Mouse (Mus musculus): ENCODE measurements at regions not wholly inside any gene's neighbourhood (a gene's known extent, or its start where the extent isn't known, plus 50 kb on each side); places are given as distances from the start of the nearest gene placed in this dataset.
"Not testable (repeated sequence)": the region's sequence is repeated elsewhere in the genome, so short reads cannot be mapped to it uniquely, and the experiment has no call there.

DNA sequence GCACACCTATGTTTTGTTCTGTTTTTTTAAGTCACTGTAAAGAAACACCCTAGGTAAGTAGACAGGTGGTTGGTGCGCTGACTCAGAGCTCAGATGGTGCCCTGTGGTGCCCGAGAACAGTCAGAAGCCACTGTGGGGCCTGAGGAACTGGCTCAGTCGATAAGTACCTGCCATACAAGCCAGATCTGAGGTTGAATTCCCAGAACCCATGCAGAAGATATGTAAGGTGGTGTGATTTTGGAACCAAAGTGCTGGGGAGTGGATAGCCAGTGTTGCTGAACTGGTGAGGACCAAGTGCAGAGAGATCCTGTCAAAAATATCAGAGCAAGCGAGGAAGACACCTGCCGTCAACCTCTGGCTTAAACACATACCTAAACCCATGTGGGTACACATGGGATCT lies 65.4 kb downstream of the Chst1 start:
- H3K4me3 ChIP-seq: no peak overlapping the region
- no peaks in the 10 kb centered on the region for H3K4me1 ChIP-seq
- no peak overlapping the region for H3K27ac ChIP-seq
- no peak overlapping the region for H3K4me2 ChIP-seq (replicated peaks)
- H3K36me3 ChIP-seq: no peaks in the 10 kb centered on the region
- H3K27me3 ChIP-seq: no peaks in the 10 kb centered on the region
- no peaks in the 10 kb centered on the region for H3K9me3 ChIP-seq
- no peak overlapping the region for H3K9ac ChIP-seq
- no peak for ATAC-seq (ENCODE audit: low FRiP score, low read depth)
- WGBS: 77% methylated on average over 5 of the region's 5 CpGs

DNA sequence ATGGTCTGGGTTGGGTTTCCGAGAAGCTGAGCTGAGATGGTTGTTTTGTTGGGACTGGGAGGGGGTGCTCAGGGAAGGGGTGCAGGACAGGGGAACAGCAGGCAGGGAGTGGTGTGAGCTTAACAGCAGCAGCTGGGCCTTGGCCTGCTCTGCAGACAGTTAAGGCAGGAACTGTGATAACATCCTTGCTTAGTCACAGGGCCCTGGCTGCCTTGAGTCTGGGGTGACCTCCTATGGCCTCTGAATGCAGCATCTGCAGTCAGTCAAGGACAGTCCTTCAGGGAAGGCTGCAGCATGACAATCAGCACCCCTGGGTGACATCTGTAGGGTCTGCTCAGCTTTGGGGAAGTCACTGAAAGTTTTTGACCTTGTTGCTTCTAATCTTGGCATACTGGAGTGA lies 67.7 kb downstream of the Chst1 start:
- ATAC-seq (ENCODE audit: low FRiP score, low read depth): no peak
- Histone ChIP-seq H3K9ac (no peak overlapping the region), H3K4me3 (no peak overlapping the region), H3K36me3 (no peaks in the 10 kb centered on the region), H3K4me1 (no peaks in the 10 kb centered on the region), H3K4me2 (replicated peaks) (no peak overlapping the region), H3K9me3 (no peaks in the 10 kb centered on the region), H3K27me3 (no peaks in the 10 kb centered on the region), H3K27ac (no peak overlapping the region)
- WGBS: 65% methylated on average over 1 of the region's 1 CpGs

DNA sequence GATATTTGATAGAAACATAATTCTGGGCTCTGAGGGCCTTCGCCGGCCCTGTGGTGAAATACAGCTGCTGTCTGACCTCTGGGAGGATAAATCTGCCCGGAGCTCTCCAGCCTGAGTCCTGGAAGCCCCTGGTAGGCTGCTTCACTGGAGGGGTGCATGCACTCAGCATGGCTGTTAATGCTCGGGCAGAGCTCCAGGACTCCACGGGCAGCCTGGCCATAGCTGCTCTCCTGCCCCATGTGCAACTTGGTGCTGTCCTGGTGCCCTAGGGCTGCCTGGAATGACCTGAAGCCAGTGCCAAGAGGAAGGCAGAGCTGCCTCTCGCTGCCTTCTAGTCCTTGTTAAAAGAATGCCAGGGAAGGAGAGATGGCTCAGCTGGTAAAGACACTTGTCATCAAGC lies 68.2 kb downstream of the Chst1 start:
- no peak overlapping the region for H3K27ac ChIP-seq
- H3K4me2 ChIP-seq (replicated peaks): no peak overlapping the region
- no peaks in the 10 kb centered on the region for H3K27me3 ChIP-seq
- H3K36me3 ChIP-seq: no peaks in the 10 kb centered on the region
- 54% methylated on average over 6 of the region's 6 CpGs for WGBS
- no peaks in the 10 kb centered on the region for H3K9me3 ChIP-seq
- no peak overlapping the region for H3K9ac ChIP-seq
- no peak for ATAC-seq (ENCODE audit: low FRiP score, low read depth)
- no peaks in the 10 kb centered on the region for H3K4me1 ChIP-seq
- H3K4me3 ChIP-seq: no peak overlapping the region

DNA sequence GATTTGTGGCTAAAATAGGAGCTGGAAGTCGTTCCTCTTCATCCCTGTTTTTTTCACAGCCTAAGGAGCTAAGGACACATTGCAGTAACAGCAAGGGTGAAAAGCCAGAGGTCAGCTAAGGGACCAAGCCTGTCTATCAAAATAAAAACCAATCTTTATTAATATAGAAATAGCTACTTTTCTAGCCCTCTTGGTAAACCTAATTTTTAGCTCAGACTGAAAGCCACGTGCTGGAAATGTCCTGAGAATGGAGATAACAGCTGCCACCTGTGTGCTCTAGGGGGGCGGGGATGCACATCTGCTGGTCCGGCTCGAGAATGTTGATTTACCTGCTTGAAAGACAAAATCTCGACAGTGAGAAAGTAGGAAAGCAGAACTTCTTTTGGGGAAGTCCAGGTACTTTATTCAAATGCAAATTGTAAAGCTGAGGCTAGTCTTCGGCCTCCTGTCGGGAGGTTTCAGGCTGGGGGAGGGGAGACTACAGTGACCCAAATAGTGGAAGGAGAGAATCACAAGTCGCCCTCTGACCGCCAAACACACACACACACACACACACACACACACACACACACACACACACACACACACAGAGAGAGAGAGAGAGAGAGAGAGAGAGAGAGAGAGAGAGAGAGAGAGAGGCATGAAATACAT lies 70.0 kb downstream of the Chst1 start:
- H3K36me3 ChIP-seq; H3K9me3 ChIP-seq; H3K4me3 ChIP-seq; H3K4me1 ChIP-seq; ATAC-seq (ENCODE audit: low FRiP score, low read depth); H3K27ac ChIP-seq; H3K9ac ChIP-seq; H3K27me3 ChIP-seq; H3K4me2 ChIP-seq (replicated peaks): not testable (repeated sequence)
- WGBS: 34% methylated on average over 10 of the region's 10 CpGs

DNA sequence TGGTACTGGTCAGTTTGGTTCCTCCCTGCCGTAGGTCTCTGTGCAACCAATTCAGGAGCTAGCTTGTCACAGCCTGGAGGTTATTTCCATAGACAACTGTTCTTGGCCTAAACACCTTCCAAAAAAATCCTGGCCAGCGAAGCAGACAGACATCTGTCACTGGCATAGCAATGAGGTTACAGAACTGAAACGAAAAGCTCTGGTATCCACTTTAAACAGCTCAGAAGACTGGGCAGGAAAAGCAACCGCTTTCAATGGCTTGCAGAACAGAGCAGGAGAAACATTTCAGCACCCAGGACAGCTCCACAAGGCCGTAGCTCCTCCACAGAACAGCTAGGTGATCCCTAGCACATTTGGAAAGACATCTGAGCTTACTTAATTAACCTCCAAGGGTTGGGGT lies 72.1 kb downstream of the Chst1 start:
- H3K4me2 ChIP-seq (replicated peaks): no peak overlapping the region
- no peak for ATAC-seq (ENCODE audit: low FRiP score, low read depth)
- 31% methylated on average over 5 of the region's 5 CpGs for WGBS
- H3K27ac ChIP-seq: no peak overlapping the region
- no peaks in the 10 kb centered on the region for H3K36me3 ChIP-seq
- no peak overlapping the region for H3K4me3 ChIP-seq
- H3K9ac ChIP-seq: no peak overlapping the region
- no peaks in the 10 kb centered on the region for H3K9me3 ChIP-seq
- no peaks in the 10 kb centered on the region for H3K4me1 ChIP-seq
- H3K27me3 ChIP-seq: no peaks in the 10 kb centered on the region

DNA sequence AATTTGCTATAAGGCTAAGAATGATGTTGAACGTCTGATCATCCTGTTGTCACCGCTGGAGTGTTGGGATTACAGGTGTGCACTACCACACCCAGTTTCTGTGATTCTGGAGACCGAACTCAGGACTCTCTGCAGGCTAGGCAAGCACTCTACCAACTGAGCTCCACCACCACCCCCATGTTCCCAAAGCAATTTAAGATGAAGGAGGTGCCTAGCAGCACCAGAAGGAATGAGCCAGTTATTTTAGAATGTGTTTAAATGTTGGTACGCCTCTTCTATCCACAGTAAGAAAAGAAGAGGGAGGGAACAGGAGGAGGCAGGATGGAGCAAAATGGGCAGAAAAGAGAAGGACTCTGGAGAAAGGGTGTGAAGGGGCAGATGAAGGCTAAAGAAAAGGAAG lies 72.6 kb downstream of the Chst1 start:
- H3K27me3 ChIP-seq: no peaks in the 10 kb centered on the region
- H3K4me3 ChIP-seq: no peak overlapping the region
- no peaks in the 10 kb centered on the region for H3K9me3 ChIP-seq
- no peaks in the 10 kb centered on the region for H3K4me1 ChIP-seq
- no peak overlapping the region for H3K4me2 ChIP-seq (replicated peaks)
- no peak overlapping the region for H3K9ac ChIP-seq
- H3K27ac ChIP-seq: no peak overlapping the region
- no peaks in the 10 kb centered on the region for H3K36me3 ChIP-seq
- 71% methylated on average over 4 of the region's 4 CpGs for WGBS
- no peak for ATAC-seq (ENCODE audit: low FRiP score, low read depth)

DNA sequence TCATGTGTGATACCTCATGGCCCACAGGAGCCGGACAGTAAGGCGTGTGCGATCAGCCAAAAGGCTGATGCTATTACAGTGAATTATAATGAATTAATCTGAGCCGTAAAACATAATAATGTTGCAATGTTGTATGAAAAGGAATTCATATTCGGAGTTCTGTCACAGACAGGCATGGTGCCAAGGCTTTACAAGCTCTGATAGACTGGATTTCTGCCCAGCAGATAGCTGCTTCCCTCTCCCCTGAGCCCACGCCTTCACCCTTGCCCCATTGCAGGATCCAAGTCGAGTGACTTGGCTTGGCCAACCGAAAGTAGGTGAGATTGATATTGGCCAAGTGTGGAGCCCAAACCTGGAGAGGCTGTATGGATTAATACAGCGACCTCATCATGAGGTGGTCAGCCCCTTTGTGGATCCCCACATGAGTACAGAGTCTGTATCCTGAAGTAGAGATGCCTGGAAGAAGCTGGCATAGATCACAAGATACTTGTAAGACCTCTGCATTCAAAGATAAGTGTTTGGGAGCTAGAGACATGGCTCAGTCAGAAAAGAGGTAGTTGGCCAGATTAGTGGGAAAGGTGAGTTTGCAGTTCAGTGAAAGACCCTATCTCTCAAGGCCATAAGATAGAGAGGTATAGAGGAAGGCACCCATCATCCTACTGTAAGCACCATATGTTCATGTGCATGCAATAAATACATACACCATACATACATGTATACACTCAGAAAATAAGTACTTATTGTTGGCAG lies 73.7 kb downstream of the Chst1 start:
- Histone ChIP-seq H3K4me2 (replicated peaks) (no peak overlapping the region), H3K27ac (no peak overlapping the region), H3K9me3 (no peaks in the 10 kb centered on the region), H3K9ac (no peak overlapping the region), H3K36me3 (no peaks in the 10 kb centered on the region), H3K27me3 (no peaks in the 10 kb centered on the region), H3K4me1 (no peaks in the 10 kb centered on the region), H3K4me3 (no peak overlapping the region)
- WGBS: 82% methylated on average over 9 of the region's 9 CpGs
- no peak for ATAC-seq (ENCODE audit: low FRiP score, low read depth)

DNA sequence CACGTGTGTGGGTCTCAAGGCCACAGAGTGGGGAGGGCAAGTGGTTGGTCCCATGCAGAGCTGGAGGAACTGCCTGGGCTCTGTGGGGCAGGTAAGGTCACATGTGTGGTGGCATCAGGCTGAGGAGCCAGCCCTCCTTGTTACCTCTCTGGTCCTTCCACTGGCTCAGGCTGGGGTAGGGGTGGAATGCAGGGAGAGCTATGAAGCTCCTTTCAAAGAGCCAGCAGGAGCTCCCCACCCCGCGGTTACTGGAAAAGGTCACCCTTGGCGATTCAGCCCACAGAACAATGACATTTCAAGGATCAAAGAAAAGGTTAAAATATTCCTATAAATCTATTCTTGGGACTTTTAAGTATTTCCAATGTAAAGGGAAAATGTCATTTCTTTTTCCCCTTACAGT lies 74.4 kb downstream of the Chst1 start:
- Histone ChIP-seq H3K4me1 (no peaks in the 10 kb centered on the region), H3K36me3 (no peaks in the 10 kb centered on the region), H3K9ac (no peak overlapping the region), H3K4me2 (replicated peaks) (no peak overlapping the region), H3K27me3 (no peaks in the 10 kb centered on the region), H3K27ac (no peak overlapping the region), H3K9me3 (no peaks in the 10 kb centered on the region), H3K4me3 (no peak overlapping the region)
- WGBS: 22% methylated on average over 4 of the region's 4 CpGs
- no peak for ATAC-seq (ENCODE audit: low FRiP score, low read depth)

DNA sequence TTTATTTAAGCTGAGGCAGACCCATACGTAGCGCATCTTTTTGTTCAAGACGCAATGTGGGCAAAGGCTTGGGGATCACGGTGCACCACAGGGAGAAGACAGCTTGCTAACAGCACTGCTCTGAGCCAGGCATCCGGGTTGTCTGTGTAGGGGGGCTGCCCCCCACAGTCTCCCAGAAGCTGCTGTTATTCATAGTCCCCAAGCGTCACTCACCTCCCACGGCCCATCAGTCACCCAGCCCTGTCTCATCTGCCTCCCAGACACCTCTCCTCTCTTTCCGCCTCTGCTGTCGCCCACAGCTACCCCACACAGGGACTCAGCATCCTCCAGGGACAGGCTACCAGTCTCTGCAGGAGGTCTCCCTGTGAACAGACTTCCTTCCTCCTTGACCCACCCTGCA lies 75.7 kb downstream of the Chst1 start:
- Histone ChIP-seq H3K4me1 (no peaks in the 10 kb centered on the region), H3K4me3 (no peak overlapping the region), H3K9me3 (no peaks in the 10 kb centered on the region), H3K27me3 (no peaks in the 10 kb centered on the region), H3K9ac (no peak overlapping the region), H3K36me3 (no peaks in the 10 kb centered on the region), H3K4me2 (replicated peaks) (no peak overlapping the region), H3K27ac (no peak overlapping the region)
- no peak for ATAC-seq (ENCODE audit: low FRiP score, low read depth)
- 54% methylated on average over 9 of the region's 9 CpGs for WGBS

DNA sequence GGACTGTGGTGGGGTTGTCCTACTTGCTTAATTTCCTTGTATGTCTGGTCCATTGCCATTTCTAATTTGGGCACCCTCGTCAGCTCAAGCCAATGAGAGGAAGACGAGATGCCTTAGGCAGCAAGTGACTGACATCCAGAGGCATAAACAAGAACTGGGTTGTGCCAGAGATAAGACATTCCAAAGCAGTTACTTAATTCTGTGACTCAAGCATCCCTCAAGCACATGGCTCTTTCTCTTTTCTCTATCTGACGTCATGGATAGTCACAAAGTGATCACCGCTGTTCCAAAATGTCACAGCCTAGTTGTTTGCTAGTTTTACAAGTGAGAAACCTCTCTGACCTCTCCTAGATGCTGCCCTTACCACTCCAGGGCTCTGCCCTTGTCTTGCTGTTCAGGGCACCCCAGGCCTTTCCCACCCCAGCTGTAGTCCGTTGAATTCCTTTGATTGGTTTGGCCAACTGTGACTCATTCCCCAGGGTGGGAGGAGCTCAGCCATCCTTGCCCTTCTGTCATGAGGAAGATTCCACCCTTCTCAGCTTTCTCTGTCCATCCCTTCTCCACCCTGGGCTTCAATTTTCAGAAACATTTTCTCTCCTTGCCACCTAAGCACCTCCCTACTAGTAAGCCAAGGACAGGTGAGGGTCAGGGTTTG lies 78.9 kb downstream of the Chst1 start:
- Histone ChIP-seq H3K36me3 (no peaks in the 10 kb centered on the region), H3K9me3 (no peaks in the 10 kb centered on the region), H3K9ac (no peak overlapping the region), H3K4me2 (replicated peaks) (no peak overlapping the region), H3K27ac (no peak overlapping the region), H3K27me3 (no peaks in the 10 kb centered on the region), H3K4me1 (no peaks in the 10 kb centered on the region), H3K4me3 (no peak overlapping the region)
- 68% methylated on average over 5 of the region's 5 CpGs for WGBS
- no peak for ATAC-seq (ENCODE audit: low FRiP score, low read depth)

DNA sequence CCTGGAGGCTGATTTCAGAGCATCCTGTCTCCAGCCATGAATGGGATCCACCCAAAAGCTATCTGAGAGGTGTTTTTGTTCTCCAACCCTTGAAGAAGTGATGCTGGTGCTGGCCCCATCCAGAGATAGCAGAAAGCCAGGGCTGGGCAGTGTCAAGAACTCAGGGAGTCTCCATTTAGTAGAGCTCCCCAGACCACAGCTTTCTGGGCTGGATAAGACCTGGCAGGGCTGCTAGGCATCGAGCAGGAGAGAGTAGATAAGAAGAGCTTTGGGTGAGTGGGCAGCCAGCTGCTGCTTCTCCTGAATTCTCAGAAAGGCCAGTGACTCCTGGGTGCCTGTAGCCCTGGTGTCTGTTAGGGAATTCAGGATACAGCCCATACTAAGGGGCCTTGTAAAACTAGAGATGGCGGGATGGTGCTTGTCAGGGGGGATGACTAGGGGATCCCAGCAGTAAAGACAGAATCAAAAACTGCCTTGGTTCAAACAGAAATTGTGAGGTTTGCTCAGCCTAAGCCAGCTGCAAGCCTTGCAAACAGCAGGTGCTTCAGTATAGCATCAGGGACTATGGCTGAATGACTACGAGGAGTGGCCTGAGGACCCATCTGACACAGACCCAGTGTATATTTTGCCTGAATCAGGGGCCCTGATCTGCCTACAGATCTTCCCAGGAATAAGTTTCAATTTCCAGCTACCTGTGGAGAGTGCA lies 79.6 kb downstream of the Chst1 start:
- Histone ChIP-seq H3K4me1 (no peaks in the 10 kb centered on the region), H3K9ac (no peak overlapping the region), H3K27ac (no peak overlapping the region), H3K27me3 (no peaks in the 10 kb centered on the region), H3K4me2 (replicated peaks) (no peak overlapping the region), H3K9me3 (no peaks in the 10 kb centered on the region), H3K36me3 (no peaks in the 10 kb centered on the region), H3K4me3 (no peak overlapping the region)
- 77% methylated on average over 3 of the region's 3 CpGs for WGBS
- no peak for ATAC-seq (ENCODE audit: low FRiP score, low read depth)

DNA sequence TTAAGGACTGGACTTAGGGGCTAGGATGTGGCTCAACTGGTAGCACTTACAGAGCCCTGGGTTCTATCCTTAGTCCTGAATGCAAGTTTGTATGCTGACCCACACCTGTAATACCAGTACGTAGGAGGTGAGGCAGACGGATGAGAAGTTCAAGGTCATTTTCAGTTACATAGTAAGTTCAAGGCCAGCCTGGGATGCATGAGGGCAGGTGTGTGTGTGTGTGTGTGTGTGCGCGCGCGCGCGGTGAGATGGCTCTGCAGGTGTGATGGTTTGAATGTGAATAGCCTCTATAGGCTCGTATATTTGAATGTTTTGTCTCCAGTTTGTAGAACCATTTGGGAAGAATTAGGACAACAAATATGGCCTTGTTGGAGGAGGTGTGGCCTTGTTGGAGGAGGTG lies 82.7 kb downstream of the Chst1 start:
- H3K36me3 ChIP-seq: no peaks in the 10 kb centered on the region
- H3K9me3 ChIP-seq: no peaks in the 10 kb centered on the region
- whole genome bisulfite sequencing: 95% methylated on average over 9 of the region's 9 CpGs
- H3K4me3 ChIP-seq: no peak overlapping the region
- no peak for ATAC-seq (ENCODE audit: low FRiP score, low read depth)
- H3K27me3 ChIP-seq: no peaks in the 10 kb centered on the region
- H3K27ac ChIP-seq: no peak overlapping the region
- no peak overlapping the region for H3K9ac ChIP-seq
- no peak overlapping the region for H3K4me2 ChIP-seq (replicated peaks)
- no peaks in the 10 kb centered on the region for H3K4me1 ChIP-seq

All from limb, embryonic 13.5 days (tissue).